Mouse (Mus musculus): ENCODE data around the gene Gm3460. TPM values are rescaled to one million over a fixed set of nuclear protein-coding genes. Genes with fewer than 3 reads are reported as not detected.

Gm3460 gene
- polyA plus RNA-seq (2012; rRNA removed): not detected in 2 replicates

GRCm38 (mm10) chr14:6622318-6622717 lies at the start of gene Gm3460:
Gene Gm3460, minus strand, starts transcription at chr14:6622418.

GRCm38 (mm10) chr14:6590513-6590912 lies 31.7 kb downstream of the Gm3460 start, which contains the start of gene Gm3629:
Gene Gm3629, minus strand, starts transcription at chr14:6590613.

Other genes with a start within 250 kb of the Gm3460 start
- not detected in 2 replicates for gene Gm16440, start 232.1 kb downstream of the Gm3460 start, polyA plus RNA-seq (2012; rRNA removed)
- gene Gm3591, start 209.9 kb downstream of the Gm3460 start, polyA plus RNA-seq (2012; rRNA removed): 0.05 and 0.08 TPM in 2 replicates
- gene Gm3594, start 177.8 kb downstream of the Gm3460 start, polyA plus RNA-seq (2012; rRNA removed): not detected in 2 replicates
- not detected in 2 replicates for gene Gm8356, start 85.1 kb downstream of the Gm3460 start, polyA plus RNA-seq (2012; rRNA removed)
- 0.02 TPM in 1 of 2 replicates, not detected in the other for gene Gm3629, start 31.8 kb downstream of the Gm3460 start, polyA plus RNA-seq (2012; rRNA removed)
- gene Gm10251, start 61.8 kb upstream of the Gm3460 start, polyA plus RNA-seq (2012; rRNA removed): not detected in 2 replicates
- gene Gm8050, start 97.8 kb upstream of the Gm3460 start, polyA plus RNA-seq (2012; rRNA removed): not detected in 2 replicates
- 0.27 and 0.50 TPM in 2 replicates for gene Gm3636, start 119.9 kb upstream of the Gm3460 start, polyA plus RNA-seq (2012; rRNA removed)
- gene Gm8362, start 152.0 kb upstream of the Gm3460 start, polyA plus RNA-seq (2012; rRNA removed): not detected in 2 replicates
- gene Gm3642, start 217.9 kb upstream of the Gm3460 start, polyA plus RNA-seq (2012; rRNA removed): not detected in 2 replicates